Mouse (Mus musculus) adrenal gland, adult 8-10 months (tissue): ENCODE measurements at regions not wholly inside any gene's neighbourhood (a gene's known extent, or its start where the extent isn't known, plus 50 kb on each side); places are given as distances from the start of the nearest gene placed in this dataset.

ENCODE experiments used
- DNase-seq: peaks from one replicate; pipeline ENCODE4 v3.0.0; 2022

GRCm38 (mm10) chr8:35877581-35877980 lies 112.0 kb downstream of the Gm19410 start:
- DNase-seq, result no peak

DNA sequence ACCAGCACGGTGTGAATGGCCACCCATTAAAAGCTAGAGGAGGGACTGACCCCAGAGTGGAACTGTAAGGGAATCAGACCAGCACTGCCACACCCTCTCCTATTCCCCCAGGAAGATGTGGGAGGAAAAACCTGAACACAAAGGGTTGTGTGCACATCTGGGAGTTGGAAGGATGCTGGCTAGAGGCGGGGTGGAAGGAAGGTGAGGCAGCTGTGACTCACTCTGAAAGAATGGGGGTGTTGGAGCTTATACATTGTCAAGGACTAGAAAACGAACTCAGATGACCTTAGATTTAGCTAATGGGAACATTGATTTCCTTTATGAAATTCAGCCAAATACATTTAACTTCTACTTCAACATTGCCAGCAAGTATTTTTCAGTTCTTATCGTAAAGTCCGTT lies 116.2 kb downstream of the Gm19410 start:
- no peak for DNase-seq

DNA sequence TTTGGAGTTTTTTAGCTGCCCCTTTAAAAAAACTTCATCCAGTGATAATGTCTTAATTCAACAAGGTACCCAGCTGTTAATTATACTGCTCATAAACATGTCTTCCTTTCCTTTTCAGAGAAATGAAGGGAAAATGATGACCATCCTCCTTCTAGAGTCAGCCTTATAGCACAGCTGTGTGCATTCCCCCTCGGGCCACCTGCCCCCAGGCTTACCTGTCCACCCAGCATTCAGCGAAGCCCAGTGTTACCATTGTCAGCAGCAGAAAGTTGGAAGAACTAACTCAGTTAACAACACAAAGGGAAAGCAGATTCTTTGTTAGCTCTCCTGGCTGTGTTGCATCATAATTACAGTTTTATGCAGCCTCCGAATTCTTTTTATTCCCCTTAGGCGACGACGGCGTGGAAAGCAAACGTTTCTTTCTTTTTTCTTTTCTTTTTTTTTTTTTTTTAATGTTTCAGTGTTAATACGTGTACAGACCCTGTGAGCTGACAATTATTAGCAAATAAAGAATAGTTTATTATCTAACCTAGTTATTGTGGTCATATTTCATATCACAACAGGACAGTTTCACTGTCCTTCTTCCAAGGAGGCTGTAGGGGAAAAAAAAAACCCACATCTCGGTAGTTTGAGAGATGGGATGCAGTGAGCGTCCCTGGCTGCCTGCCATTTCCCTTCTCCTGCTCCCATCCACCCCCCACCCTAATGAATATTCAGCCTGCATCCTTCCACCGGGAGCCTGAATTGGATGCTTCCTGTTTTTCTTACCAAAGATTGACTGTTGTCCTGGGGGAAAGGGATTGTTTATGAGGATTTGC lies 117.3 kb downstream of the Gm19410 start:
- DNase-seq, result peak; percentile 15

- no peak for DNase-seq
These were observed 117.8 kb downstream of the Gm19410 start for GRCm38 (mm10) chr8:35883456-35883780.

DNA sequence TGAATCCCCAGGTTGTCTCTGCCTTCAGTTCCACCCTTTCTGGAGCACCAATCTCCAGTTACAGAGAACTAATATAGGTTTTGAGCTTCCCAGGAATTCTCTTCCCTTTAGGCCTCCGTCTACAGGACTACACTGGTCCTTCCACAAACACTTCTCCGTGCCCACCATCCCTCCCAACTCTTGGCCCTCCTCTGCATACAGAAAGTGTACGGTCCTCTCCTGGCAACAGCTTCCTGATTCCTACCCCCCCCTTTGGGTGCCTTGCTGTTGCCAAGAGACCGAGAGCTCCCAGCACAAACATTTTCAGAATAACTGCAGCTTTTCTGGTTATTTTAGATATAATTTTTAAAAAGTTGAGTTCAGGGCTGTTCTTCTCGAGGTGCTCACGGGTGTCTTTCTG lies 119.0 kb downstream of the Gm19410 start:
- no peak for DNase-seq

- DNase-seq, result no peak
These were observed 124.5 kb downstream of the Gm19410 start for GRCm38 (mm10) chr8:35890083-35890482.

- DNase-seq, result no peak
These were observed 126.2 kb downstream of the Gm19410 start for GRCm38 (mm10) chr8:35891769-35892168.

DNA sequence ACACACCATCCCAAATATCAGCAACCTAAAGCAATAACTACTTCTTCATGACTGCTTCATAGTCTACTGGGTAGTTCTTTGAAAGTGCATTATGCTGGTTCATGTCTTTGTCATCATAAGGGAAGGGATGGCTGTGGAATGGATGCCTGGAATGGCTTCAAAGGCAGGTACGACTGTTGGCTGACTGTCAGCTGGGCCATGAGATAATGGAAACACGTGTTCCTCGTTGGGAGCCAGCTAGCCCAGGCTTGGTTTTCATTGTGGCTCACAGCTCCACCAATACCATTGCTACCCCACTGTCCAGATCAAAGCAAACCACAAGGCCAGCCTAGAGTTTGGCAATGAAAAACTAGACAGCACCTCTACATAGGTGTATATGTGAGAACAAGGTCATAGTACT lies 132.9 kb downstream of the Gm19410 start:
- DNase-seq, result no peak

- no peak for DNase-seq
These were observed 135.9 kb downstream of the Gm19410 start for GRCm38 (mm10) chr8:35901490-35901889.

DNA sequence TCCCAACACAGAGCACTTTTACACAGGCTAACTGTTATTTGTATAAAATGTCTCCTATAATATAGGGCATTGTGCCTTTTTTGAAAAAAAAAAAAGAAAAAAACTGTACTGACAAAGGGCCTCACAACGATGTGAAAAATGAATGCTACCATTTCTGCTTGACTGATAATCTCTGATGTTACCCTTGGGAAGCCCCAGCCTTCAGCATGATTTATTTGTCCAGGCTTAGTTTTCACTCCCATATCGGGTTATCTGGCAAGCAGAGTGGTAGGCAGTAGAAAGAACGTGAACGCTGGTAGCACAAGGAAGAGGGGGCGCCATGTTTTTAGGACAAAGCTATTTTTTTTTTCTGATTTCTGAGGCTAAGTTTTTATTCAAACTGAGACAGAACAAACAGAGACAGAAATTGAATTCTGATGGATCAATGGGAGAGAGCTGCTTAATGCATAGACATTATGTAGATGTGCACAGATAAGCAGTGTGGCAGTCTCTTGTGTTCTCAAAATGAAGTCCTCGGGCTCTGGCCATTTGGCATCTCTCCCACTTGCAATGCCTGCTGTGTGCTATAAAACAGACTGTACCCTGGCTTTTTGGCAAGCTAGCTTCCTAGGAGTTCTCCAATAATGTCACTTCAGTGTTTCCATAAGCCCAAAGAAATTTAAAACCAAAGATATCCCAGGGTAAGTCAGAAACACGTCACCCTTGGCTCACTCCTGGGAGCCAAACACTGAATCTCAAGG lies 139.3 kb downstream of the Gm19410 start:
- DNase-seq, result no peak

GRCm38 (mm10) chr8:35907998-35908397 lies 142.4 kb downstream of the Gm19410 start:
- no peak for DNase-seq

GRCm38 (mm10) chr8:35912264-35912663 lies 146.7 kb downstream of the Gm19410 start:
- DNase-seq, result no peak

DNA sequence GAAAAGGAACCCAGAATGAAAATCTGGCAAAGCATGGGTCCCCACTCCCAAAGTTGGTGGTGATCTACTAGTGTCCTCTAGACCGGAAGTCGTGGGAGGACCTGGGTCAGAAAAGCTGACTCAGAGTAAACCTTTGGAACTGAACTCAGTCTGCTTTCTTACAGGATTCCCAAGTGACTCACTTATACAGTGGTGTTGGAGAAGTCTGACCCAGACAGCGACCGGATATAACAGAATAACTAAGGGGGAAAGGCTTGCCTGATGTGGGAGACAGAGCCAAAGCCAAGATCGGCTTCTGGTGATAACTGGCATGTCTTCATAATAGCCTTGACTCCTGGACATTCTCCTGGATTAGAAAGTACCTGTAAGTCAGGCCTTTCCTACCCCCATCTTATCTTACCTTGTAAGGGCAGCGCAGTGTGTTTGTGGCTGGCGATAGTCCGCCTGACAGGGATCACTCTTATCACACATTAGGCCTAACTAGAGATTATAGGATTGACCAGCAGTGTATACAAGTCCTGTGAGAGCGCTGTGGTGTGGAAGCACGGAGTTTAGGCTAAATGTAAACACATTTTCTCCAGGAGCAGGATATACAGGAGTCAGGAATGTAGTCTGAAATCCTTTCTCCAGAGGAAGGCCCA lies 150.4 kb downstream of the Gm19410 start:
- no peak for DNase-seq

DNA sequence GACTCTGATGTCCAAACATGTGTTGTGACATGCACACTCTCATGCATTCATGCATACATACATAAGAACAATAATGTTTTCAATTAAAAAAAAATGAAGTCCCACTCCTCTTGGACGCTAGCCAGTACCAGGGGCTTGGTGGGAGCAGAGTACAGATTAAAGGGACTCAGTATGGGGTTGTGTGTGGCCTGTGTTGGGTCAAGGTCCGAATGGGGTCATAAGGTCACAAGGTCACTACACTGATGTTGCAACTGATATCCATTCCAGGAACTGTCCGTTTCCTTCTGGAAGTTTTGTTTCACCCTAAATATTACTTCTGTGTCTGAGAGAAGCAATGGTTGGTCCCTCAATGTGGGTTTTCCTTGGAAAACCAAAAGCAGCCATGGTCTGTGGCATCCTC lies 152.0 kb downstream of the Gm19410 start:
- DNase-seq, result no peak

- no peak for DNase-seq
These were observed 153.9 kb downstream of the Gm19410 start for GRCm38 (mm10) chr8:35919451-35919850.

- peak; percentile 9 for DNase-seq
These were observed 154.5 kb downstream of the Gm19410 start for GRCm38 (mm10) chr8:35919859-35920675.

GRCm38 (mm10) chr8:35924026-35924425 lies 158.4 kb downstream of the Gm19410 start:
- no peak for DNase-seq

GRCm38 (mm10) chr8:35927408-35927871 lies 161.8 kb downstream of the Gm19410 start:
- no peak for DNase-seq

DNA sequence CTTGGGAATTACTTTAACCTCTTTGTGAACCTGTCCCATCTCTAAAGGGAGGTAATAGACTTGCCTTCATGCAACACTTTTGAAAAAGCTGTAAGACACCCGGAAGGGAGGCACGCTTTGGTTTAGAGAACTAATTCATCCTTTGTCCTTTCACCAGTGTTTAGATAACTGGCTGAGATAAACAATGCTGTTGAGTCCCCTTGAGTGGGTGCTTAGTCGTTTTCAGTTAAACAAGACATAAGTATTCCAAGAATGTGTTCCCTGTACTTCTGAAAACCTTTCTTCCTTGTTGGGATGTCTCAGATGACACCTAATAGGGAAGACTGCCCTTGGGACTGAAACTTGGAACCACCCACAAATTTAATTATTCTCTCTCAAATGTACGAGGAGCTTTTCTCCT lies 164.7 kb downstream of the Gm19410 start:
- DNase-seq, result no peak

DNA sequence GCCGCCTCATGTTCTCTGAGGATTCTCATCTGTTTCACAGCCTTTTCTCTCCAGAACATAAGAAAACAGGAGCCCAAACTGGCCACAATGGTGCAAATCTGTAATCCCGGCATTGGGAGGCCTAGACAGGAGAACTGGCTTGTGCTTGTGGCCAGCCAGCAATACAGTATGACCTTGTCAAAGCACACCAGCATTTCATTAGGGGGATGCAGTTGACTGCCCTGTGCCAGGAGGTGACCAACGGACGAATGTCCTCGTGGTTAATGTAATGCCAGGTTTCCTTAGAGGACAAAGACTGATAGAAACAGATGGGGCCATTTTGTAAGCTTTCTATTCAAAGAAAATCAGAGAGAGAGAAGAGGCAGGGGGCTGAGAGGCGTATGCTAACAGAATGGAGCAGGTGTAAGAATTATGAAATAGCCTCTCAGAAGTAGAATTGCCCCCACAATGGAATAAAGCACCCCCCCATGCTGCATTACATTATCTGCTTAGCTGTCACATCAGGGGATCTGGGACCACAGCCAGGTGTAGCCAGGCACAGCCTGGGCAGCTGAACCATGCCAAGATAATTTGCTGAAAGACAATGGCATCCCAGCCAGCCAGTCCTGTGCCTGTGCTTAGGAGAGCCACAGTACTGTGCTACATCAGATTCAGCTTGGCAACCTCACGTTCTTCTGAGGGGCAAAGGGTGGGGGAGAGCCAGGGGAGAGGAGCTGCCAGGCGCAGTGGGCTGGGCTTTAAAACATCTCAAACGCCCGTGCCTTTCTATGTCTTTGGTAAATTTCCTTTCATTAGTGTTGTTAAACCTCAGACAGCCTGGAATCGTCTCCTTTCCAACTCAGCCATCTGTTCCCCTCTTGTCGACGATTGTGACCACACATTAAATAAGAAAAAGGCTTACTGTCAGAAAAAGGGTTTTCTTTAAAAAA lies 167.9 kb downstream of the Gm19410 start:
- DNase-seq, result no peak

GRCm38 (mm10) chr8:35934115-35934607 lies 168.6 kb downstream of the Gm19410 start:
- DNase-seq, result no peak
